Mouse (Mus musculus): ENCODE data around the gene Rrp9. TPM values are rescaled to one million over a fixed set of nuclear protein-coding genes. Genes with fewer than 3 reads are reported as not detected.

The Rrp9 gene
- total and polyA plus RNA-seq, 3 experiments: 120 to 326 (median 130) TPM

- in situ Hi-C loops (cut with MboI; ENCODE audit: low pct_ligation_motif_present, low pct_unique_long_range_greater_than_20kb, low sequenced_read_pairs): no loop called here
Measured at GRCm38 (mm10) chr9:106456325-106457162, 19.2 kb upstream of the Rrp9 start.

GRCm38 (mm10) chr9:106457163-106457559 lies 18.6 kb upstream of the Rrp9 start:
- H3K27me3 ChIP-seq (replicated peaks): no peaks in the 10 kb centered on the region
- H3K79me2 ChIP-seq (replicated peaks; ENCODE audit: control insufficient read depth, extremely low read depth, insufficient read depth, poor library complexity, severe bottlenecking): no peaks in the 10 kb centered on the region
- no peak for TF ChIP-seq E2F4 (IDR thresholded peaks at IDR 0.05; ENCODE audit: insufficient replicate concordance, low read depth, low read length)
- no peak for TF ChIP-seq MEF2A (IDR thresholded peaks at IDR 0.05; ENCODE audit: borderline replicate concordance, low read depth, low read length)
- no peak for TF ChIP-seq IRF4 (IDR thresholded peaks at IDR 0.05; ENCODE audit: low read depth, low read length)
- TF ChIP-seq CHD1 (IDR thresholded peaks at IDR 0.05; ENCODE audit: low read depth, low read length): no peak
- TF ChIP-seq JUN (IDR thresholded peaks at IDR 0.05; ENCODE audit: insufficient read depth, low read depth, low read length): no peak
- no peak for TF ChIP-seq USF2 (conservative IDR thresholded peaks at IDR 0.05; ENCODE audit: low read depth, low read length)
- no peak for TF ChIP-seq SMC3 (IDR thresholded peaks at IDR 0.05; ENCODE audit: low read depth, low read length)
- peaks cover 27 to 57% of the 10 kb centered on the region in 2 experiments for H3K4me1 ChIP-seq (ENCODE audit: control insufficient read depth in 1 of 2, insufficient read depth in 2 of 2)
- H3K27ac ChIP-seq (ENCODE audit: insufficient read depth, low read depth): no peak overlapping the region
- DNase-seq (ENCODE audit: extremely low read depth): no peak
- dilution Hi-C loops (cut with MboI; ENCODE audit: extremely low pct_ligation_motif_present, extremely low pct_unique_long_range_greater_than_20kb, low sequenced_read_pairs) (no loop called here), in situ Hi-C loops (cut with MboI; ENCODE audit: low pct_ligation_motif_present, low pct_unique_long_range_greater_than_20kb, low sequenced_read_pairs) (no loop called here)
- H3K9ac ChIP-seq (ENCODE audit: insufficient read depth, low read depth): no peak overlapping the region
- no peak overlapping the region for H3K4me2 ChIP-seq (ENCODE audit: insufficient read depth, low read depth, poor library complexity, severe bottlenecking)
- no peaks in the 10 kb centered on the region for H3K9me3 ChIP-seq (replicated peaks; ENCODE audit: low read length)
- no peak overlapping the region for H3K4me3 ChIP-seq (replicated peaks in 1 of 3; ENCODE audit: low read depth in 2 of 3, low read length in 2 of 3, poor library complexity in 1 of 3)
- H3K36me3 ChIP-seq (replicated peaks in 1 of 2; ENCODE audit: control insufficient read depth in 1 of 2, insufficient read depth in 1 of 2, low read length in 1 of 2): peaks cover 15 to 52% of the 10 kb centered on the region in 2 experiments

More at GRCm38 (mm10) chr9:106456325-106457162, 19.2 kb upstream of the Rrp9 start:
- Histone ChIP-seq H3K4me2 (ENCODE audit: insufficient read depth, low read depth, poor library complexity, severe bottlenecking) (no peak overlapping the region), H3K9ac (ENCODE audit: insufficient read depth, low read depth) (no peak overlapping the region), H3K27me3 (replicated peaks) (no peaks in the 10 kb centered on the region), H3K79me2 (replicated peaks; ENCODE audit: control insufficient read depth, extremely low read depth, insufficient read depth, poor library complexity, severe bottlenecking) (no peaks in the 10 kb centered on the region), H3K36me3 (replicated peaks in 1 of 2; ENCODE audit: control insufficient read depth in 1 of 2, insufficient read depth in 1 of 2, low read length in 1 of 2) (peaks cover 10 to 52% of the 10 kb centered on the region in 2 experiments), H3K4me3 (replicated peaks in 1 of 3; ENCODE audit: low read depth in 2 of 3, low read length in 2 of 3, poor library complexity in 1 of 3) (no peak overlapping the region), H3K27ac (ENCODE audit: insufficient read depth, low read depth) (no peak overlapping the region), H3K4me1 (ENCODE audit: control insufficient read depth in 1 of 2, insufficient read depth in 2 of 2) (peaks cover 27 to 63% of the 10 kb centered on the region in 2 experiments), H3K9me3 (replicated peaks; ENCODE audit: low read length) (no peaks in the 10 kb centered on the region)
- dilution Hi-C loops (cut with MboI; ENCODE audit: extremely low pct_ligation_motif_present, extremely low pct_unique_long_range_greater_than_20kb, low sequenced_read_pairs): no loop called here
- DNase-seq (ENCODE audit: extremely low read depth): no peak
- no peak for TF ChIP-seq UBTF (IDR thresholded peaks at IDR 0.05; ENCODE audit: low read depth, low read length)
- no peak for TF ChIP-seq MXI1 (IDR thresholded peaks at IDR 0.05; ENCODE audit: low read depth, low read length)
- TF ChIP-seq MEF2A (IDR thresholded peaks at IDR 0.05; ENCODE audit: borderline replicate concordance, low read depth, low read length): no peak
- no peak for TF ChIP-seq USF1 (IDR thresholded peaks at IDR 0.05; ENCODE audit: low read depth, low read length)
- TF ChIP-seq CHD1 (IDR thresholded peaks at IDR 0.05; ENCODE audit: low read depth, low read length): no peak
- no peak for TF ChIP-seq KAT2A (IDR thresholded peaks at IDR 0.05; ENCODE audit: insufficient replicate concordance, low read length)
- no peak for TF ChIP-seq TCF12 (IDR thresholded peaks at IDR 0.05; ENCODE audit: low read depth, low read length)
- no peak for TF ChIP-seq GABPA (IDR thresholded peaks at IDR 0.05; ENCODE audit: insufficient replicate concordance, low read depth, low read length)

Data from CH12.LX (cell line).